Mouse (Mus musculus) liver, postnatal 0 days (tissue): ENCODE results near the gene Larp4b.

Source experiments
- CTCF ChIP-seq: sonication (generic); IDR thresholded peaks from 2 replicates; pipeline ENCODE4 v1.5.1; 2016; ENCODE audit warnings: antibody characterized with exemption, low read depth
- EP300 ChIP-seq: IDR thresholded peaks from 2 replicates; pipeline ENCODE4 v1.6.1; 2016; ENCODE audit warnings: antibody characterized with exemption, low read depth, mild to moderate bottlenecking

DNA sequence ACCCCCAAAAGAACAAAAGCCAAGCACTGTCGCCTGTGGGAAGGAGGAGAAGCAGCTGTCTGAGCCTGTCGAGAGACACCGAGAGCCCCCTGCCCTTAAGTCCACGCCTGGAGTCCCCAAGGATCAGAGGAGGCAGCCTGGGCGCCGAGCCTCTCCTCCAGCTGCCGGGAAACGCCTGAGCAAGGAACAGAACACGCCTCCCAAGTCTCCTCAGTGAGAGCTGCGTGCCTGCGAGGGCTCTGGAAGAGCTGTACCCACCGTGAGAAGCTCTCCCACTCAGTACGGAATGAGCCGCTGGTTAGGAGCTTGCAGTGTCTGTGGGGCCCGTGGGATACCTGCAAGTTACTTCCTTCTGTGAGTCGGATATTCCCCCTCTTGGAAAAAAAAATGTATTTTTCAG, 77.0 kb downstream of the Larp4b start:
- TF ChIP-seq EP300 (no peak), CTCF (no peak)
